Mouse (Mus musculus): ENCODE data around the gene Hnrnpm.
A peak's percentile ranks its signal among the peaks of the same experiment; 100 is the strongest.
"Not testable (repeated sequence)": the region's sequence is repeated elsewhere in the genome, so short reads cannot be mapped to it uniquely, and the experiment has no call there.

Gene Hnrnpm

DNA sequence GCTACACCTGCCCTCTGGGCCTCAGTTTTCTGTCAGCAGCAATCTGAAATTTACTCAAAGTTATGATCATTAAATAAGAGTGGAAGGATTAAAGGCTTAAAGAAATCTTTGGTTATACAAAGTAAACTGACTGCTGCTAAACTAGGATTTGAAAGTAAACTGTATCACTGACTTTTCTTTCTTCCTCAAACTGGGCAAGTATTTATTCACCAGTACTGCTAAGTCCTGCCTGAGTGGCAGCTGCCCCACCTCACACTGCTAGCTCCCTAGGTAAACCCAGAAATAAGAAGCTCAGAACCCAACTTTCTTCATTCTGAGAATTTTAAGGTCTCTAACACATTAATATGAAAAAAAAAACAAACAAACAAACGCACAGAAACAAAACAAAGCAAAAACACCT, 12.8 kb downstream of the Hnrnpm start:
- DNase-seq (ENCODE audit: low spot score in 2 of 2): no peak

DNA sequence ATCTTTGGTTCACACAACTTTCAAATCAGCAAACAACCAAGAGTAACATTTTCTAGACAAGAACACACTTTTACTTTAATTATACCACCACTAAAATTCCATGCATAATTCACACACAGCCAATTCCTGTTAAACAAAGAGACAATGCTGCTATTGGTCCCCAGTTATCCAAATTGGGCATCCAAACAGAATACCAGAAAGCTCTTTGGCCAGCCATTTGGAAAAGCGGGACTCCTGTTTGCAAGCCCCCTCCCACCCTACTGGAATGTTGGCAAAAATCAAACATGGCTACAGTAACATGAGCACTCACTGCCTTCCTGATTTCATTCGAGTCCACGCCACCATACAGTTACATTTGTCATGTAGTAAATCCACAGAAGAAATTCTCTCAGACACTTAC, 17.0 kb downstream of the Hnrnpm start:
- no peak for DNase-seq (ENCODE audit: low spot score in 2 of 2)

DNA sequence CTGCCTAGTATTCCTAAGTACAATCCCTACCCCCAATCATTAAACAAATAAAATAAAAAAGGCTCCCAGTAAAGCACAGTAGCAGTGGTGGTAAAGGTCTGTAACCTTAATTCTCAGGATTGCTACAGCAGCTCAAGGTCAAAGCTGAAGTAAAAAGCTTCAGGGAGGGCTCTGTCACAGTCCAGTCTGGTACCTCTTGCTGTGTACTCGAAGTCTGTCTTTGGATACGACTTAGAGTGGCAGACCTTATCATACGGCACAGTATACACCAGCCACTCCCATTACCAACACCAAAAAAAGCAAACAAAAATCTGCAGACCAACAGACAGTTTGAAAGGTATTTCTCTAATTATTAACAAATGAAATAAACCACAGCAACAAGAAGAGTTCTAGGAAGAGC, 19.8 kb downstream of the Hnrnpm start:
- no peak for DNase-seq (ENCODE audit: low spot score in 2 of 2)

DNA sequence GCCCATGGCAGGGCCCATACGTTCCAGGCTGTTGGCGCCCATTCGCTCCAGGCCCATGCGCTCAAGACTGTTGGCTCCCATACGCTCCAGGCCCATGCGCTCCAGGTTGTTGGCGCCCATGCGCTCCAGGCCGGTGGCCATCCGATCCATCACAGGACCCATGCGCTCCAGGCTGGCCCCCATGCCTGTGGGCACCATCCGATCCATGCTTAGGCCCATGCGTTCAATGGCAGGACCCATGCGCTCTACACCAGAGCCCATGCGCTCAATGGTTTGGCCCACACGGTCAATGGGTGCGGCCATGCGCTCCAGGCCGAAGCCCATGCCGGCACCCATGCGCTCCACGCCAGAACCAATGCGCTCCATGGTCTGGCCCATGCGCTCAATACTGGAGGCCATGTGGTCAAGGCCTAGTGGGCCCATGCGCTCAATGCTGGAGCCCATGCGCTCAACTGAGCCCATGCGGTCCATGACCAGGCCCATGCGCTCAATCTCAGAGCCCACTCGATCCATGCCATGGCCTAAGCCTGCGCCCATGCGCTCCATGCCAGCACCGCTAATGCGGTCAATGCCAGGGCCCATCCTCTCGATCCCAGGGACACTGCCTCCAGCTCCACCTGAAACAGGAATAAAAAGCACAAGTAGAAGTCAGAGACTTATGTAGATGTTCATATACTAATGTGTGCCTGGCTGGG, 36.7 kb downstream of the Hnrnpm start:
- no peak for DNase-seq (ENCODE audit: low spot score in 2 of 2)

DNA sequence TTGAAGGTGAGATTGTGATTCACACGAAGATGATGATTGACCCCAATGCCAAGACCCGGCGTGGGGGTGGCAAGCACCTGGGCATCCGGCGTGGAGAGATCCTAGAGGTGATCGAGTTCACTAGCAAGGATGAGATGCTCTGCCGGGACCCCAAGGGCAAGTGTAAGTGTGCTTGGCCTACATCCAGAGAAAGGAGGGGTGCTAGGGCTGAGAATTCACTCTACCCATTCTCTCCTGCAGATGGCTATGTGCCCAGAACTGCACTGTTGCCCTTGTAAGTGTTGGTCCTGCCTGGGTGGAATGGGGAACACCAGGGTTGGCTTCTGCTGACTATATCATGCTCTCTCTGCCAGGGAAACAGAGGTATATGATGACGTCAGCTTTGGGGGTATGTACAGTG, 41.6 kb downstream of the Hnrnpm start:
- DNase-seq (ENCODE audit: low spot score in 2 of 2): no peak

DNA sequence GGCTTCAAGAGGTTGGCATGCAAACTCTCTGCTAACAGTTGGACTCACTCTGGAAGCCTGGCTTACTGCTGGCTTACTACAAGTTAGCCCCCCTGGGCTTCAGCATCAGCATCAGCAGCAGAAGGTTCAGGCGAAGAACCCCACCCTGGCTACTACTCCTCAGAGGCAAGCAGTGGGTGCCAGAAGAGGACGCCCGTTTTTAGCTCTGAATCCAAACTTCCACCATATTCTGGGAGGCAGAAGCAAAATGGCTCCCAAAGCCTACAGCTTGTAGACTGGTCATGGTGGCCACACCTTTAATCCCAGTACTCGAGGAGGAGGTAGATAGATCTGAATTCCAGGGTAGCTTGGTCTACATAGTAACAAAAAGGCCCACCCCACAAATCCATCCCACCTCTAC, 42.6 kb downstream of the Hnrnpm start:
- DNase-seq (ENCODE audit: low spot score in 2 of 2): no peak

DNA sequence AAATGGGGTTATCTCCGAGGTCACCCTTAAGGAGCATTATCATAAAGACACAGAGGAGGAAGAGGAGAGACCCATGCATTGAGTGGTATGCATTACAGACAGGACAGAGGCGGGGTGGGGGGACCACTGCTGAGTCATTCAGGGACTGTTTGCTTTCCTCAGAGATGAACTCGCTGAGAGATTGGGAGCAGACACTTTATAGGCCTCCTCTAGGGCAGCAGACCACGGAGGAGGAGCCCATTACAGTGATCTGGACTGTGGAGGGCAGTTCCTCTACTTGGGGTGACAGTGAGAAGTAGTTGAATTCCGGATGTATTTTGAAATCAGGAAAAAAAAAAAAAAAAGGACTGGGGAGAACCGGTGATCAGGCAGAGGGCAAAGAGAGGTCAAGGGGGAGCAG, 46.9 kb downstream of the Hnrnpm start:
- no peak for DNase-seq (ENCODE audit: low spot score in 2 of 2)

DNA sequence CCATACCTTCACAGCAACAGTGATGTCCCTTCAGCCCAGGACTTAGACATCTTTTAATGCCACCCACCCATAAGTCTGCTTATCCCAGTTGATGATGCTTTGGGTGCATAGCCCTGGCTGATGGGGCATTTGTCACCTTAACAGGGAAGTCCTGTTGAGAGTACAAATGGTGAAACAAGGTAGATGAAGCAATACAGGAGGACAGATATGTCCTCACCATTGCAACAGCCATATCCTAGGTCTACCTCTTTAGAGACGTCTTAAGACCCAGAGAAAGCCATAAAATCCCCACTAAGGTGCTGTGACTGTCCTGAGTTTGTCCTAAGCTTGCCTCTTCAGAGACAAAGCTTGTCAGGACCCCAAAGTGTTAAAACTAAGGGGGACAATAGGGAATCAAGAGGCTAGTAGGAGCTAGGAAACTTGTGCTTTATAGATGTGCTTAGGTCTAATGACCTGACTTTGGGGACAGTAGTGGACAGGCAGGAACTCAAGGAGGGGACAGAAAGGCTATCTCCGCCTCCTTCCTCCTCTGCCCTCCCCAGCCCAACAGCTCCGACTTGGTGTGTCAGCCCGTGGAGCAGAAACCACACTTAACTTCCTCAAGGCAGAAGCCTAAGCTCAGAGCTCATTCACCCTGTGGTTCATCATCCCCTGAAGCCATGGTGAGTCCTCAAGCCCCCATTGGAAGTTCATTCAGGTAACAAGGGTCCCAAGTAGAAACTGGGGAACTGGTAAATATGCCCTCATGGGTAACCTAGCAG, 49.0 kb downstream of the Hnrnpm start, which contains the start of gene Pram1:
Gene Pram1 (plus strand): TSS at position 541 of the 761 bp plus-strand sequence.
- no peak for DNase-seq (ENCODE audit: low spot score in 2 of 2)

DNA sequence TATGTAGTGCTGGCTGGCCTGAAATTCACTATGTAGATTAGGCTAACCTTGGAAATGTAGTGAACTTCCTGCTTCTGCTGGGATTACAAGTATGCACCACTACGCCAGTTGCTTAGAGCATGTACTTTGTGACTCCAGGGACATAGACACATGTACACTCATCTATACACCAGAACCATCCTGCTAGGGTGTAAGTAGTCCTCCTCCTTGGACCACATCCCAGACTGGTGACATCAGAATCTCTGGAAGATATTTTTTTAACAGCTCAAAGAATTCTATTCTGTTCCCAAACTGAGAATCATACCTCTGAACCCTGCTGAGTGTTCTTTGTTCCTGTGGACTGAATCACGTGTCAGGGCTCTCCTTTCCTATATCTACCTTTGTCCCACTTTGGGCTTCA, 49.6 kb downstream of the Hnrnpm start:
- DNase-seq (ENCODE audit: low spot score in 2 of 2): peak in 1 of 2 experiments; percentile 75

DNA sequence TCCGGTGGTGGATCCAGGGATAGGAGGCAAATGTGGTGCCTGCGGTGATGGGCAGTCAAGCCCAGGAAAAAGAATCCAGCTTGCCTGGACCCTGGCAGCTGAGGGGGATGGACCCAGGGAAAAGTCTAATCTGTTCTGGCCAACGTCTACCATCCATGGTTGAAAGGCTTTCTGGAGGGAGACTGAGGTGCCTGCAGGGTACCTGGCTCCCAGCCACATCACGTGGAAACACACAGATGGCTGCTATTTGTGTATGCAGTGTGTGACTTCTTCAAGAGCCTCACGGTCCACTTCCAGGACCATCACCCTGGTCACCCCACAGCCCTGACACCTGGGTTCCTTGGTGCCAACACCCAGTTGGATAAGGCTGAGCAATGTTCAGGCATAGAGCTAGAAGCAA, 54.9 kb downstream of the Hnrnpm start:
- DNase-seq (ENCODE audit: low spot score in 2 of 2): no peak

DNA sequence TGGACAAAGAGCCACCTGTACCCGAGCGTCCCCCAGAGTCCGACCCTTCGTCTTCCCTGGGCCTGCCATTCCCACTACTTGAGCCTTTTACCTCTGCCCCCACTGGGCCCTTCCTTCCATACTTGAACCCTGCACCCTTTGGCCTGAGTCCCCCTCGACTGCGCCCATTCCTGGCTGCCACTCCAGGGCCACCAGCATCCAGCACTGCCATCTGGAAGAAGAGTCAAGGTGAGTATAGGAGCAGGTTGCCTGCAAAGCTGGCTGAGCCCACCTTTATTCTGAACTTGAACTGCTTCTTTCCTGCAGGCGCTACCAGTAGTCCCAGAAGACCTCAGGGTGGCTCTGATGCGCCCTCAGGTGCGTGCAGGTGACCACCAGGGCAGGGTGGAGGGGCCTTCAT, 55.4 kb downstream of the Hnrnpm start:
- DNase-seq (ENCODE audit: low spot score in 2 of 2): no peak

DNA sequence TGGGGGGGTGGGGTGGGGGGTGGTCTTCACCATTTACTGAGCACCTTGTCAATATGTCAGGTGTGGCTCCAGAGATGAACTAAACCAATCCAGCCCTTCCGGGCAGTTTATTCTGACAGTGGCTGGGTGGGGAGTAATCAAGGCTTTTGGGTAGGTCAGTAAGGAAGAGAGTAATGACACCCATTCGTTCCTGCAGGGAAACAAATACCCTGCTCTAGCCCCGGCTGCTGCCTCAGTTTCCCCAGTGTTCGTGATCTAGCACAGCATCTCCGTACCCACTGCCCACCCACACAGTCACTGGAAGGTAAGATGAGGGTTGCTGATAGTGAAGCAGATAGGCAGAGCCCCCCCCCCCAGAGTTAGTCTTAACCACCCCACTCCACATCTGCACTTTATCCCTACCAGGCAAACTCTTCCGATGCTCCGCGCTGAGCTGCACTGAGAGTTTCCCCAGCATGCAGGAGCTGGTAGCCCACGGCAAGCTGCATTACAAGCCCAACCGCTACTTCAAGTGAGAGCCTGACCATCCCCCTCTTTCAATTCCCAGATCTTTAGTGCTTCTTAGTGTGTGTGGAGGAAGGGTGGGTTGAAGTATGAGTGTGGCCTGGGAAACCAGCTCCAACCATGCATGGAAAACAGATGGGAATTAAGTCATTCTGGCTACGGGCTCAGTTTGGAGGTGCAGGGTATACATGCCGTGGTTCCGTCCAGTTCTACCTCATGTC, 56.3 kb downstream of the Hnrnpm start:
- DNase-seq (ENCODE audit: low spot score in 2 of 2): no peak

DNA sequence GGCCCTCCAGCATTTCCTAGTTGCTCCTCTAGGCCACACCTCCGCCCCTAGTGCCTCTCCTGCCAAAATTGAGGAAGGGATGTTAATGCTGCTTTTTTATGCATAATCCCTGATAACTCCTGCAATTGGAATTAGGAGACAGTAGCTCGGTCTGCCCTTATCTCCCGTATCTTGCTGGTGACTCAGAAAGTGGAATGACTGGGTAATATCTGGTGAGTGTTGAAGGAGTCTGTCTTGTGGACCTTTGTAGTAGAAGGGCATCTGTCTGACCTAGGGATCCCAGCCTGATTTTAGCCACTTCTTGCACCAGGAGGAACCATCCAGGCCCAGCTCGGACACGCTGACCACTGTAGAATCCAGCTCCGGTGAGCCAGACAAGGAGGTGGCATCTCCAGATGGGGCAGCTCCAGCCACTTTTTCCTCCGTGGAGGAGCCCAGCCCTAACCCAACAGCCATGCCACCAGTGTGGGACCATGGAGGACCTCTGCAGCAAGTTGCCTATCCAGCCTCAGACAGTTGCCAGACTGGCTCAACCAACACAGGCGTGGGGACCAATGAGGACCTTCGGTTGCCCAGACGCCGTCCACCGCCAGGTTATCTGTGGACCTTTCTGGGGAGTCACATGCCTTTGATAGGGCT, 57.1 kb downstream of the Hnrnpm start:
- no peak for DNase-seq (ENCODE audit: low spot score in 2 of 2)

DNA sequence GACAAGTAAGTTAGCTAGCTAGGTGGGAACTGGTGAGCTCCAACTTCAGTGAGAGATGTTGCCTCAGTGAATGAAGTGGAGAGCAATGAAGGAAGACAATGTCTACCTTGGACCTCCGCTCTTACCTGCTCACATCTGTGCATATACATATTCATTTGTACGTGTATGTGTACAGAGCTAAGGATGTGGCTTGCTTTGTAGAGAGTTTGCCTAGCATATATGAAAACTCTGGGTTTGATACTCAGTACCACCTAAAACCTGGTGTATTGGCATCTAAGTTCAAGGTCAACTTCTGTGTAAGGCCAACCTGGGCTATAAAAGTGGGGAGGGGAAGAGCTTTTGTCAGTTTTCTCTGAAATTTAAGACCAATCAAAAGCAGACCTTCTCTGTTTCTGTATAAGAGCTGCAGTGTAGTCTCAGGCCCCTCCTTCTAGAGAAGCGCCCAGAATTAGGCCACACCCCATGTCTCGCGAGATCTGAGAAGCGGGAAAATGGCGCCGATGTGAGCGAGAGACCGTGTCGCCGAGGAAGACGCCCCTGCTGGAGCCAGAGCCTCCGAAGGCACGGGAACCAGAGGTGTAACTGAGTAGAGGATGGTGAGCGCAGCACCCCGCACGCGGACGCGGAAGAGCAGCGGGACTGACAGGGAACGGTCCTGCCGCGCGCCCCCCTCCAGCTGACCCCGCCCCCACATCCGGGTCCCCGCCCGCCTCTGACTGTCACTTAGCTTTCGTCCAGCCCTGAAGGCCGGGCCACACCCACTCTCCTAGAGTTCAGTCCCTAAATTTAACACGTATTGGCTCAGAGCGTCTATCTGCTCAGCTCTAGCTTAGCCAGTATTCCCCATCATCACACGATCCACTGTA, 57.8 kb downstream of the Hnrnpm start, which contains the start of gene Zfp414:
Gene Zfp414 (plus strand): TSS at position 470 of the 866 bp plus-strand sequence.
- peak; percentile 81 to 83 for DNase-seq (ENCODE audit: low spot score in 2 of 2)

DNA sequence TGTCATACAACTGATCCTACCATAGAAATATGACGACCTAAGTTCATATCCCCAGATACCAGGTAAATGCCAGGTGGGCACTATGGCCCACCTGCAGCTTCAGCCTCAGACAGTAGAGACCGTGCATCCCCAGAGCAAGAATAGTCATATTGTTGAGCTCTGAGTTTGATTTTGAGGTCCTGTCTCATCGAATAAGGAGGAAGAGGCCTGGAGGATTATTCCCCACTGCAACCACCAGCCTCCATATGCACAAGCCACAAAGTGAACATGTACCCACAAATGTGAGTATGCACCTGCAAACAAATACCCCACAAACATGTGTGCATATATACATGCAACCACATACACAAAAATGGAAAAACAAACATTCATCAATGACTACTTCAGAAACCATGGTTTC, 59.4 kb downstream of the Hnrnpm start:
- no peak for DNase-seq (ENCODE audit: low spot score in 2 of 2)

DNA sequence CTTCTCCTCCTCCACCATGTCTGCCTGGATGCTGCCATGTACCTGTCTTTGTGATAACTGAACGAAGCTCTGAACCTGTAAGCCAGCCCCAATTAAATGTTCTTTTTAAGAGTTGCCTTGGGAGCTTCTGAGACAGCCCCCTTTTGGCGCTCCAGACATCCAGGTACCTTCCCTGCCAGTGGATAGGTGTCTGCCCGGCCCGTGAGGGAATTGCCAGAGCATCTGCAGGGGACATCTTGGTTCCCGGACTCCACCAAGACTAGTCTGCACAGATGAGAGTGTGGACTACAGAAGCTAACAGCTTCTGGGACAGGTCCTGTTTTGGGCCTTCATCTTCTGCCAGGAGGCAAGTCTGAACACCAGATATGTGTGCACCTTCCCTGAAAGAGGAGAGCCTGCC, 72.9 kb downstream of the Hnrnpm start:
- DNase-seq (ENCODE audit: low spot score in 2 of 2): not testable (repeated sequence)

DNA sequence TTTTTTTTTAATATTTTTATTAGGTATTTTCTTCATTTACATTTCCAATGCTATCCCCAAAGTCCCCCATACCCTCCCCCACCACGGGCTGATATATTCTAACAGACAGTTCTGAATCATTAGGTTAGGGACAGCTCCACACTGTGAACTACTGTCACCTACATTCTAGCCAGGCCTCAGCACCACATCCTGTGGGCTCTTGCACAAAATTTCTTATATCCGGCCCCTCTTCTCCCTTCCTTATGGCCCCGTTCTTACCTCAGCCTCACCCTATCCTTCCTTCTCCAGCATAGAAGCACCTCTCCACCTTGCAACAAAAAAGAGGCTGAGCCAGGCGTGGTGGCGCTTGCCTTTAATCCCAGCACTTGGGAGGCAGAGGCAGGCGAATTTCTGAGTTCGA, 76.1 kb downstream of the Hnrnpm start:
- DNase-seq (ENCODE audit: low spot score in 2 of 2): no peak

DNA sequence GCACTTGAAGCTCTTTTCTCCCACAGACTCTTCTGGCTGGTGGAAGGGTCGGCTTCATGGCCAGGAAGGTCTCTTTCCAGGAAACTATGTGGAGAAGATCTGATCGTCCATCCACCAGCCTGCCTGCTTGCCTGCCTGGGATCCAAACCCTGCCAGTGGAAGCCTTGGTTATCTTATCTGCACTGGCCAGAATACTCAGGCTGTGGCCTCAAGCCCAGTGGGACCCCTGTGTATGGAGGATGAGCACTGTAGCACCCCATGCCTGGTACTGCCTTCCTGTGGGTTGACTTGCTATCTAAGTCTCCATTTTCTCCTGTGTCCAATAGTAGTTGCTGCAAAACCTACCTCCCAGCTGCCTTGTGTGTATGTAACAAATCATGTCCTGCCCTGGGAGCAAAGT, 79.4 kb downstream of the Hnrnpm start:
- no peak for DNase-seq (ENCODE audit: low spot score in 2 of 2)

DNA sequence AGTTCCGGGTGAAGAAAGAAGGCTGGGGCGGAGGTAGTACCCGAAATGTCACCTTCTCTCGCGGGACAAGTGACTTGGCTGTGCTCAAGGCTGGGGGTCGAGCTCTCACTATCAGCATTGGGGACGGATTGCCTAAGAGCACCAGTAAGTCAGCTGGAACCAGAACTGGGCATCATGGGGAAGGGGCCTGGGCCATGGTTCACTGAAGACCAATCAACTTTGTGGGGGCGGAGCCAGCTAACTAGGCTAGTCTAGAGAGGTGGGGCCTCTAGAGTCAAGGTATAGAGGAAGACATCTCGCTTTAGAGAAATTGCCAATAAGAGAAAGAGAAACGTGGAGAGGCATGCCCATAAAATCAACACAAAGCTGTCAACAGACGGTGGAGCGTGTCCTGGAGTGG, 84.7 kb downstream of the Hnrnpm start:
- DNase-seq (ENCODE audit: low spot score in 2 of 2): no peak

DNA sequence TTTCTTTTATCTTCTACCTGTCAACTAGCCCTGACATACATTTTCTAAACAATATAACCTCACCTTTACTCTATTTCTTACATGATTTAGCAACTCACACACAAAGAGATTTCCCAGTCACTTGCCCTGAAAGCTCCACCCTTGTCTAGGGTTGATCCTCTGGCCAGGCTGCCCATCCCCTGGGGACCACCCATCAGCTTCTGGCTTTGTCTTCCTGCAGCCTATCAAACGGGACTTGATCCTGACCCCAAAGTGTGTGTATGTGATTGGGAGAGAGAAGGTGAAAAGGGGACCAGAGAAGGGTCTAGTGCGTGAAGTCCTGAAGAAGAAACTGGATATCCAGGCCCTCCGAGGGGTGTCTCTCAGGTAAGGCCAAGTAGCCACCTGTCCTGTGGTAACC, 85.8 kb downstream of the Hnrnpm start:
- no peak for DNase-seq (ENCODE audit: low spot score in 2 of 2)

DNA sequence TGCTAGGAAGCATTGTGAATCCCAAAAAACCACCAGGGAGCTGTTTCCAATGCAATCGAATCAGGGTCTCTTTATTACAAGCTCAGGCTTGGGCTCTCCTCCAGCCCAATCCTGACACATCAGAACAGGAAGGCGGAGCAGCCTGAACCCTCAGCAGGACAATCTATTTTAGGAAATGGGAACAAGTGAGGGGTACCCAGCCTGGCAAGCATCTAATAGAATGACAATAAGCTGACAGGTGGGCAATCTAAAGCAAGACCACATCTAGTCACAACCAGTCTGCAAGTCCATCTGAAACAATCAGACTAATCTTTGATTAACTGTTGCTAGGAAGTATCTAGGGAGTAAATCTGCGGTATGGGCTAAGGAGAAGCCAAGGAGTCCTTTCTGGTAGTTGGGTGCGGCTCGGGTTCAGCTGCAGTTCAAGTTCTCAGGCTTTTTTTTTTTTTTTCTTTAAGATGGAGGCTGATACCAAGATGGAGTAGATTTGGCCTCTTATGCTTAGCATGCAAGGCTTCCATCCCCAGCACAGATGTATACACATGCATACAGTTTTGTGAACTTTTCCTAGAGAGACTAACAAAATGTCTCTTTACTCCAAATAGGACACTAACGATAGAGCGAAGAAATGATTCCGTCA, 86.7 kb downstream of the Hnrnpm start:
- DNase-seq (ENCODE audit: low spot score in 2 of 2): no peak

Data from right cerebral cortex, postnatal 36 days (tissue).